Mouse (Mus musculus) spleen, adult 10 weeks (tissue): ENCODE data around the gene Trarg1. TPM values are rescaled to one million over a fixed set of nuclear protein-coding genes. Genes with fewer than 3 reads are reported as not detected.

Experiments
- polyA plus RNA-seq: library from polyadenylated mRNA; stranded (reverse); fragments of 350-450 nt; fragmentation: Illumina TruSeq; extraction: RNeasy Lipid Tissue Mini Kit (QIAGEN cat#74804); gene quantifications from one replicate; pipeline ENCODE4 v1.2.3, GENCODE M21; 2015; ENCODE audit warnings: low replicate concordance; ENCODE audit not compliant: insufficient read depth

Gene Trarg1
- polyA plus RNA-seq, result 1.4 TPM

DNA sequence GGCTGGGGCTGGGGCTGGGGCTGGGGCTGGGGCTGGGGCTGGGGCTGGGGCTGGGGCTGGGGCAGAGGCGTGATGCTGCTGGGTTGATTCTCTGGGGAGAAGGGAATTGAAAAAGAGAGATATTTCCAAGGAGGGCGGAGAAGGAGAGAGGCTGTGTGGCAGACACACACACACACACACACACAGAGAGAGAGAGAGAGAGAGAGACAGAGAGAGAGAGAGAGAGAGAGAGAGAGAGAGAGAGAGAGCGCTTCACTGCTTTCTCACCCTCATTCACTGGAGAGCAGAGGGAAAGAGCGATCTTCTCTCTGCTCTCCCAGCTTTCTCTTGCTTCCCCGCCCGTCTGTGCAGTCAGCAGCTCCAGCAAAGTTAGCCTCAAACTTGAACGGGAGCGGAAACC lies at the start of gene Trarg1:
Gene Trarg1, plus strand, starts transcription at position 301 of the 400 bp plus-strand sequence.

DNA sequence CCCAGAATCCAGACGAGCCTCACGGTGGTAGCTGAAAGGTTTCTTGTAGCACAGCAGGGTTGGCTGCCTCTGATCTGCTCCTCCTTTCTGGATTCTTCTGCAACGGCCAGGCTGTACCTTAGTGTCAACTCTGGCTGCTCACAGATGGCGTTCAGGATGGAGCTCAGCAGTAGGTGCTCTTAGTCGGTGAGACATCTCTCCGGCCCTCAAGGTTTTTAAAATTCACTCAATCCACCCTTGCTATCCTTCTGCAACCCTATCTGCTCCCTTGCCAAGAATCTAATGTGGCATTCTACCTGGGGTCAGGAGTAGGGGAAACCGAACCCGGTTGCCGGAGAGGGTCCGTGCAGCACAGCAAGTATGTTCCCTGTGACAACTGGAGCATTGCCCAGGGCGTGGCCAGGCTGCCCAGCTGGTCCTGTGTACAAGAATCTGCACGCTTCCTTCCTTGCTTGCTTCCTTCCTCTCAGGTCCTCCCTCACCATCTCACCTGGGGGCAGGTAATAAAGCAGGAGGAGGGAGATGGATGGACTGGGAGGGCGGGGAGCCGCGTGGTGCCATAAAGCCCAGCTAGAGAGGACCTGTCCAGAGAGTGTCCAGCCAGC lies 7.6 kb upstream of the Trarg1 start, which contains the start of gene Bhlha9:
Gene Bhlha9, plus strand, starts transcription at position 600 of the 605 bp plus-strand sequence.

Other genes starting within 250 kb of the Trarg1 start
- 45.5 TPM for gene Abr, start 57.5 kb upstream of the Trarg1 start, polyA plus RNA-seq
- not detected for gene Bhlha9, start 7.3 kb upstream of the Trarg1 start, polyA plus RNA-seq
- 43.6 TPM for gene Gosr1, start 83.8 kb downstream of the Trarg1 start, polyA plus RNA-seq
- 14.8 TPM for gene Cpd, start 167.2 kb downstream of the Trarg1 start, polyA plus RNA-seq
- not detected for gene Tmigd1, start 222.4 kb downstream of the Trarg1 start, polyA plus RNA-seq
- 65.2 TPM for gene Blmh, start 245.0 kb downstream of the Trarg1 start, polyA plus RNA-seq